Mouse (Mus musculus): ENCODE results near the gene Epb41l2.

The Epb41l2 gene

GRCm38 (mm10) chr10:25436703-25437401 is 77.3 kb downstream of the Epb41l2 start:
- DNase-seq (ENCODE audit: low spot score) = no peak

GRCm38 (mm10) chr10:25437586-25438298 is 78.1 kb downstream of the Epb41l2 start:
- DNase-seq (ENCODE audit: low spot score) = no peak

GRCm38 (mm10) chr10:25438299-25438680 is 78.7 kb downstream of the Epb41l2 start:
- DNase-seq (ENCODE audit: low spot score) = no peak

- peak; percentile 51 for DNase-seq (ENCODE audit: low spot score)
These were observed 79.6 kb downstream of the Epb41l2 start for GRCm38 (mm10) chr10:25439163-25439562.

- DNase-seq (ENCODE audit: low spot score) = no peak
These were observed 80.3 kb downstream of the Epb41l2 start for GRCm38 (mm10) chr10:25439856-25440255.

- DNase-seq (ENCODE audit: low spot score) = no peak
These were observed 81.8 kb downstream of the Epb41l2 start for GRCm38 (mm10) chr10:25441405-25441804.

- DNase-seq (ENCODE audit: low spot score) = no peak
These were observed 84.0 kb downstream of the Epb41l2 start for GRCm38 (mm10) chr10:25443626-25444025.

GRCm38 (mm10) chr10:25444198-25444783 is 84.7 kb downstream of the Epb41l2 start:
- DNase-seq (ENCODE audit: low spot score) = no peak

GRCm38 (mm10) chr10:25446953-25447525 is 87.4 kb downstream of the Epb41l2 start:
- DNase-seq (ENCODE audit: low spot score) = no peak

GRCm38 (mm10) chr10:25448676-25449075 is 89.1 kb downstream of the Epb41l2 start:
- no peak for DNase-seq (ENCODE audit: low spot score)

- DNase-seq (ENCODE audit: low spot score) = no peak
These were observed 89.9 kb downstream of the Epb41l2 start for GRCm38 (mm10) chr10:25449312-25450020.

- no peak for DNase-seq (ENCODE audit: low spot score)
These were observed 93.6 kb downstream of the Epb41l2 start for GRCm38 (mm10) chr10:25453150-25453549.

GRCm38 (mm10) chr10:25453772-25454171 is 94.2 kb downstream of the Epb41l2 start:
- DNase-seq (ENCODE audit: low spot score) = no peak

- no peak for DNase-seq (ENCODE audit: low spot score)
These were observed 97.5 kb downstream of the Epb41l2 start for GRCm38 (mm10) chr10:25457118-25457517.

GRCm38 (mm10) chr10:25457996-25458395 is 98.4 kb downstream of the Epb41l2 start:
- no peak for DNase-seq (ENCODE audit: low spot score)

- DNase-seq (ENCODE audit: low spot score) = no peak
These were observed 102.2 kb downstream of the Epb41l2 start for GRCm38 (mm10) chr10:25461832-25462231.

GRCm38 (mm10) chr10:25462669-25463068 is 103.1 kb downstream of the Epb41l2 start:
- no peak for DNase-seq (ENCODE audit: low spot score)

- DNase-seq (ENCODE audit: low spot score) = no peak
These were observed 106.9 kb downstream of the Epb41l2 start for GRCm38 (mm10) chr10:25466493-25466892.

- no peak for DNase-seq (ENCODE audit: low spot score)
These were observed 112.3 kb downstream of the Epb41l2 start for GRCm38 (mm10) chr10:25471944-25472343.

- DNase-seq (ENCODE audit: low spot score) = no peak
These were observed 120.1 kb downstream of the Epb41l2 start for GRCm38 (mm10) chr10:25479716-25480115.

- DNase-seq (ENCODE audit: low spot score) = no peak
These were observed 123.2 kb downstream of the Epb41l2 start for GRCm38 (mm10) chr10:25482791-25483190.

- DNase-seq (ENCODE audit: low spot score) = peak; percentile 86
These were observed 128.9 kb downstream of the Epb41l2 start for GRCm38 (mm10) chr10:25488456-25488855.

Measured in retina, embryonic 14.5 days (tissue).